Mouse (Mus musculus) mouse trophoblast stem cell (cell line): ENCODE measurements around the gene Krt86.

Experiments used
- in situ Hi-C, 2 experiments: fragments of 300-500 bp; cut with MseI, MboI; formaldehyde crosslinking; loops; 2 replicates in 1 of 2; 3 replicates in 1 of 2; pipeline ENCODE4 v1.15.1; 2025

Krt86 gene

GRCm38 (mm10) chr15:101472952-101473528 lies at the start of gene Krt86:
Krt86 (plus strand) TSS chr15:101473478.
- in situ Hi-C loops: no loop called here

GRCm38 (mm10) chr15:101424914-101425313 lies 48.4 kb upstream of the Krt86 start:
- in situ Hi-C loops: no loop called here

GRCm38 (mm10) chr15:101436611-101437010 lies 36.7 kb upstream of the Krt86 start:
- in situ Hi-C loops: no loop called here

- in situ Hi-C loops: no loop called here
These were observed 34.7 kb upstream of the Krt86 start, which contains the start of gene Krt87 for GRCm38 (mm10) chr15:101438555-101438954. Krt87 (minus strand) TSS chr15:101438804.

GRCm38 (mm10) chr15:101440837-101441236 lies 32.4 kb upstream of the Krt86 start:
- in situ Hi-C loops: no loop called here

- in situ Hi-C loops: no loop called here
These were observed 26.7 kb upstream of the Krt86 start for GRCm38 (mm10) chr15:101446572-101446971.

GRCm38 (mm10) chr15:101447444-101447843 lies 25.8 kb upstream of the Krt86 start, which contains the start of gene Krt88:
Krt88 (plus strand) TSS chr15:101447744.
- in situ Hi-C loops: no loop called here

GRCm38 (mm10) chr15:101453093-101453736 lies 20.1 kb upstream of the Krt86 start:
- in situ Hi-C loops: loop anchor here in 1 of 2 experiments (10.0 kb wide), 1 partner anchor 108 kb away; no protein-coding TSS in a partner anchor

GRCm38 (mm10) chr15:101454774-101455173 lies 18.5 kb upstream of the Krt86 start:
- in situ Hi-C loops: loop anchor here in 1 of 2 experiments (10.0 kb wide), 1 partner anchor 110 kb away; no protein-coding TSS in a partner anchor

GRCm38 (mm10) chr15:101455292-101455691 lies 18.0 kb upstream of the Krt86 start:
- in situ Hi-C loops: loop anchor here in 1 of 2 experiments (10.0 kb wide), 1 partner anchor 110 kb away; no protein-coding TSS in a partner anchor

GRCm38 (mm10) chr15:101455891-101456290 lies 17.4 kb upstream of the Krt86 start:
- in situ Hi-C loops: loop anchor here in 1 of 2 experiments (10.0 kb wide), 1 partner anchor 111 kb away; no protein-coding TSS in a partner anchor

GRCm38 (mm10) chr15:101458361-101458930 lies 14.8 kb upstream of the Krt86 start:
- in situ Hi-C loops: loop anchor here in 1 of 2 experiments (10.0 kb wide), 1 partner anchor 114 kb away; no protein-coding TSS in a partner anchor

GRCm38 (mm10) chr15:101459283-101459682 lies 14.0 kb upstream of the Krt86 start:
- in situ Hi-C loops: loop anchor here in 1 of 2 experiments (10.0 kb wide), 1 partner anchor 114 kb away; no protein-coding TSS in a partner anchor

GRCm38 (mm10) chr15:101463651-101464050 lies 9.6 kb upstream of the Krt86 start, which contains the start of gene Krt81:
Krt81 (minus strand) TSS chr15:101463751.
- in situ Hi-C loops: no loop called here

GRCm38 (mm10) chr15:101469093-101469492 lies 4.2 kb upstream of the Krt86 start:
- in situ Hi-C loops: no loop called here

- in situ Hi-C loops: no loop called here
These were observed 5.9 kb downstream of the Krt86 start for GRCm38 (mm10) chr15:101479007-101479665.

GRCm38 (mm10) chr15:101479666-101480060 lies 6.4 kb downstream of the Krt86 start:
- in situ Hi-C loops: no loop called here

- in situ Hi-C loops: no loop called here
These were observed 8.8 kb downstream of the Krt86 start for GRCm38 (mm10) chr15:101482056-101482455.

GRCm38 (mm10) chr15:101483646-101484045 lies 10.4 kb downstream of the Krt86 start:
- in situ Hi-C loops: no loop called here

- in situ Hi-C loops: no loop called here
These were observed 11.7 kb downstream of the Krt86 start for GRCm38 (mm10) chr15:101484939-101485338.

GRCm38 (mm10) chr15:101485911-101486635 lies 12.8 kb downstream of the Krt86 start:
- in situ Hi-C loops: no loop called here
